Mouse (Mus musculus) ES-Bruce4 (cell line): ENCODE data around the gene Ucma. TPM values are rescaled to one million over a fixed set of nuclear protein-coding genes. Genes with fewer than 3 reads are reported as not detected.

Source experiments
- H3K27ac ChIP-seq: 2 replicates; pipeline ENCODE4 v1.5.1; 2012; ENCODE audit warnings: low read length, inconsistent platforms; ENCODE audit not compliant: insufficient read depth
- H3K27me3 ChIP-seq: 2 replicates; pipeline ENCODE4 v1.6.1; 2012; ENCODE audit warnings: mild to moderate bottlenecking, low read length, inconsistent platforms; ENCODE audit not compliant: control insufficient read depth, poor library complexity, insufficient read depth, severe bottlenecking
- H3K36me3 ChIP-seq: 2 replicates; pipeline ENCODE4 v1.6.1; 2012; ENCODE audit warnings: inconsistent platforms, mild to moderate bottlenecking, low read length, moderate library complexity; ENCODE audit not compliant: control insufficient read depth, poor library complexity, insufficient read depth, severe bottlenecking
- H3K4me1 ChIP-seq: one replicate; pipeline ENCODE4 v1.8.1; 2011; ENCODE audit warnings: low read length; ENCODE audit not compliant: control insufficient read depth, insufficient read depth
- H3K4me3 ChIP-seq: 2 replicates; pipeline ENCODE4 v1.5.1; 2011; ENCODE audit warnings: low read depth, mild to moderate bottlenecking, low read length
- H3K9ac ChIP-seq: 2 replicates; pipeline ENCODE4 v1.6.1; 2012; ENCODE audit warnings: low read depth, mild to moderate bottlenecking, inconsistent platforms; ENCODE audit not compliant: poor library complexity, severe bottlenecking
- H3K9me3 ChIP-seq: replicated peaks from 2 replicates; pipeline ENCODE4 v1.6.1; 2012; ENCODE audit warnings: mild to moderate bottlenecking, low read length, inconsistent platforms; ENCODE audit not compliant: control insufficient read depth, poor library complexity, insufficient read depth, severe bottlenecking
- CTCF ChIP-seq: IDR thresholded peaks from one replicate; pipeline ENCODE4 v1.8.1; 2011; ENCODE audit warnings: low read depth, low read length
- EP300 ChIP-seq: IDR thresholded peaks from 2 replicates; pipeline ENCODE4 v1.6.1; 2011; ENCODE audit warnings: low read depth, low read length; ENCODE audit not compliant: insufficient read depth
- POLR2A ChIP-seq: IDR thresholded peaks from one replicate; pipeline ENCODE4 v1.8.1; 2011; ENCODE audit warnings: low read length; ENCODE audit not compliant: insufficient read depth
- polyA plus RNA-seq: library from polyadenylated mRNA; stranded (reverse); fragments of >200 nt; gene quantifications from 2 replicates; pipeline ENCODE4 v1.2.4, GENCODE M21; 2011; ENCODE audit warnings: low read depth; ENCODE audit not compliant: missing spikeins, insufficient read depth, insufficient read length

The Ucma gene
- polyA plus RNA-seq, 1 experiment, result not detected

DNA sequence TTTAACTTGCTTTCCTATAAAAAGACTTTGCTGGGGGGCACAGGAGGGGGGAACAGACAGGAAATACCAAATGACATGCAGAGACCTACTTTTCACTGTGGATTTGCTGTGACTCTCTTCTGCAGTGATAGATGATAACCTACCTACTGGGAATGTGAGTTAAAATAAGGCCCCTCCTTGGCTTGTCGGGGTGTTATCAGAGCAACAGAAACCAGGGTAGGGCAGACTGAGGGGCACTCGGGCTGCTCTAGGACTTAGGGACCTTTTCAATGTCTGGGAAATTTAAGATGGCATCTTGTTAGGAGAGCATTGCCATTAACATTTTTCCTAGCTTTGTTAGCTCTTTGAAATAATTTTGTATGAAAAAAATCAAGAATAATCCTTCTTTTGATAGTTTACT is 47.4 kb downstream of the Ucma start:
- no peaks in the 10 kb centered on the region for H3K27me3 ChIP-seq
- H3K4me3 ChIP-seq, result no peak overlapping the region
- H3K27ac ChIP-seq, result no peak overlapping the region
- H3K9ac ChIP-seq, result no peak overlapping the region
- TF ChIP-seq CTCF, result no peak
- no peak for TF ChIP-seq EP300
- no peak for TF ChIP-seq POLR2A
- no peaks in the 10 kb centered on the region for H3K36me3 ChIP-seq
- H3K9me3 ChIP-seq, result no peaks in the 10 kb centered on the region
- H3K4me1 ChIP-seq, result no peaks in the 10 kb centered on the region

- Histone ChIP-seq H3K4me3 (no peak overlapping the region), H3K36me3 (no peaks in the 10 kb centered on the region), H3K27me3 (no peaks in the 10 kb centered on the region), H3K9me3 (no peaks in the 10 kb centered on the region), H3K4me1 (no peaks in the 10 kb centered on the region), H3K9ac (no peak overlapping the region), H3K27ac (no peak overlapping the region)
- no peak for TF ChIP-seq CTCF
- TF ChIP-seq POLR2A, result no peak
- no peak for TF ChIP-seq EP300
Measured at GRCm38 (mm10) chr2:5023699-5024399, 47.9 kb downstream of the Ucma start.

- H3K4me1 ChIP-seq, result no peaks in the 10 kb centered on the region
- H3K9me3 ChIP-seq, result no peaks in the 10 kb centered on the region
- peak overlapping the region; percentile 45; the same call in 1 of the 2 replicates for H3K9ac ChIP-seq
- no peaks in the 10 kb centered on the region for H3K36me3 ChIP-seq
- 0 out of 2 replicates have a peak overlapping the region, but pooled peaks have one; percentile 57 for H3K27ac ChIP-seq
- no peak for TF ChIP-seq EP300
- TF ChIP-seq CTCF, result peak; percentile 59
- H3K4me3 ChIP-seq, result no peak overlapping the region
- H3K27me3 ChIP-seq, result no peaks in the 10 kb centered on the region
Measured at GRCm38 (mm10) chr2:5025162-5025733, 49.3 kb downstream of the Ucma start.

DNA sequence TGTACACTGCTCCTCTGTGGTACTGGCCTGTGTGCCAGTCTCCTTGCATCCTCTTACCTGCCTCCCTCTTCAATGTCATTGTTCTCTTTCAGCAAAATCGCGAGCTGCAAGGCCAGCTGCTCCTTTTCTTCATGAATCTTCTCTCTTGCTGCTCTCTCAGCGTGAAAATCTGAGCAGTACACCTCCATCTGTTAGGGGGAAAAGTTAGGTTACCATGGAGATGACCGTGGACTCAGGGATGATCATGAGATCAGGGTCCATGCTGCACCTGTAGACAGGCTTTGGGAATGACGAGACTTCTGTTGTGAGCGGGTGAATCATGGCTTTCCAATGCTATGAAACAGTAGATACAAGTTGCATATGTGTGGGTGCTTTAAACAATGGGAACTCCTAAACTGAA is 51.1 kb downstream of the Ucma start:
- H3K4me1 ChIP-seq, result no peaks in the 10 kb centered on the region
- H3K4me3 ChIP-seq, result no peak overlapping the region
- H3K9me3 ChIP-seq, result no peaks in the 10 kb centered on the region
- no peak for TF ChIP-seq POLR2A
- TF ChIP-seq EP300, result no peak
- no peak for TF ChIP-seq CTCF
- H3K36me3 ChIP-seq, result no peaks in the 10 kb centered on the region
- no peaks in the 10 kb centered on the region for H3K27me3 ChIP-seq
- H3K27ac ChIP-seq, result no peak overlapping the region
- H3K9ac ChIP-seq, result no peak overlapping the region

GRCm38 (mm10) chr2:5028047-5028446 is 52.1 kb downstream of the Ucma start:
- Histone ChIP-seq H3K36me3 (no peaks in the 10 kb centered on the region), H3K9ac (no peak overlapping the region), H3K4me3 (no peak overlapping the region), H3K27ac (no peak overlapping the region), H3K9me3 (no peaks in the 10 kb centered on the region), H3K27me3 (no peaks in the 10 kb centered on the region), H3K4me1 (no peaks in the 10 kb centered on the region)
- TF ChIP-seq CTCF, result no peak
- no peak for TF ChIP-seq POLR2A
- no peak for TF ChIP-seq EP300

GRCm38 (mm10) chr2:5029808-5030207 is 53.9 kb downstream of the Ucma start:
- Histone ChIP-seq H3K9ac (no peak overlapping the region), H3K4me1 (no peaks in the 10 kb centered on the region), H3K4me3 (no peak overlapping the region), H3K27me3 (no peaks in the 10 kb centered on the region), H3K9me3 (no peaks in the 10 kb centered on the region), H3K36me3 (no peaks in the 10 kb centered on the region), H3K27ac (no peak overlapping the region)
- no peak for TF ChIP-seq POLR2A
- no peak for TF ChIP-seq CTCF
- no peak for TF ChIP-seq EP300
